11 mouse cellular contexts compared by ENCODE assay signal in genomic region chr9:21011846-21012312, GRCm38 (mm10). TPM values are rescaled to one million over a fixed set of nuclear protein-coding genes. Genes with fewer than 3 reads are reported as not detected.
DNase-seq lines count a peak whose midpoint lies in the region; ATAC-seq and TF ChIP-seq lines count a peak whose summit lies in the region.
"Had no signal": no experiment of that assay in that cellular context is flagged by ENCODE, and none has a peak within 500 bp of the region (broad histone marks: within the 10 kb centered on the region; RNA-seq: fewer than 3 reads in every experiment).

No protein-coding gene starts in this region.

- peaks cover 23% of the 10 kb centered on the region for H3K36me3 ChIP-seq in intestine, embryonic 14.5 days (ENCODE audit: control insufficient read depth, insufficient read depth, low read length)
- peaks cover 24% of the 10 kb centered on the region for H3K36me3 ChIP-seq in intestine, postnatal 0 days (ENCODE audit: control insufficient read depth, insufficient read depth)
- H3K36me3 ChIP-seq in heart, embryonic 14.5 days (ENCODE audit: control insufficient read depth, insufficient read depth, low read length), result peaks cover 22% of the 10 kb centered on the region
- peaks cover 13% of the 10 kb centered on the region for H3K36me3 ChIP-seq in hindbrain, postnatal 0 days (ENCODE audit: insufficient read depth, low read length)

- H3K27me3 ChIP-seq in intestine, embryonic 14.5 days (replicated peaks; ENCODE audit: control insufficient read depth, insufficient read depth, low read length), result peaks cover 29% of the 10 kb centered on the region
- no peaks in the 10 kb centered on the region for H3K27me3 ChIP-seq in intestine, postnatal 0 days (replicated peaks; ENCODE audit: control insufficient read depth, insufficient read depth, low read length)
- H3K27me3 ChIP-seq in heart, embryonic 14.5 days (ENCODE audit: control insufficient read depth, insufficient read depth, low read length), result peaks cover 28% of the 10 kb centered on the region; the same call in 1 of the 2 replicates
- peaks cover 19% of the 10 kb centered on the region for H3K27me3 ChIP-seq in hindbrain, postnatal 0 days (ENCODE audit: insufficient read depth, low read length)

- H3K4me1 ChIP-seq in intestine, embryonic 14.5 days (replicated peaks; ENCODE audit: control insufficient read depth, insufficient read depth, low read length), result peaks cover 11% of the 10 kb centered on the region; the same call in 1 of the 2 replicates
- no peaks in the 10 kb centered on the region for H3K4me1 ChIP-seq in intestine, postnatal 0 days (replicated peaks; ENCODE audit: control insufficient read depth, insufficient read depth, low read length)
- H3K4me1 ChIP-seq in heart, embryonic 14.5 days (ENCODE audit: control insufficient read depth in 2 of 2, insufficient read depth in 2 of 2, low read length in 2 of 2), result peaks cover 10 to 15% of the 10 kb centered on the region in 2 experiments; a peak in 3 of 4 replicates
- no peaks in the 10 kb centered on the region for H3K4me1 ChIP-seq in hindbrain, postnatal 0 days (ENCODE audit: insufficient read depth, low read length)

- TF ChIP-seq CTCF in intestine, postnatal 0 days (IDR thresholded peaks at IDR 0.05; ENCODE audit: low read depth), result no peak
- TF ChIP-seq CTCF in hindbrain, postnatal 0 days (IDR thresholded peaks at IDR 0.05; ENCODE audit: low read depth), result no peak

- no peak overlapping the region for H3K4me2 ChIP-seq in intestine, embryonic 14.5 days (ENCODE audit: low read length)
- no peak overlapping the region for H3K4me2 ChIP-seq in intestine, postnatal 0 days (replicated peaks; ENCODE audit: low read depth)
- H3K4me2 ChIP-seq in heart, embryonic 14.5 days (ENCODE audit: low read length), result no peak overlapping the region
- no peak overlapping the region for H3K4me2 ChIP-seq in hindbrain, postnatal 0 days (ENCODE audit: low read depth, low read length)

- intact Hi-C loops in gastrocnemius, postnatal 14 days (cut with DNase I; ENCODE audit: low total_unique reads), result no loop called here

- 57% methylated on average over 5 of the region's 5 CpGs for WGBS in intestine, embryonic 14.5 days
- 33% methylated on average over 5 of the region's 5 CpGs for WGBS in intestine, postnatal 0 days
- WGBS in heart, embryonic 14.5 days, result 44% methylated on average over 5 of the region's 5 CpGs
- WGBS in hindbrain, postnatal 0 days, result 68% methylated on average over 5 of the region's 5 CpGs

- no peaks in the 10 kb centered on the region for H3K9me3 ChIP-seq in intestine, embryonic 14.5 days (ENCODE audit: control insufficient read depth, low read length)
- H3K9me3 ChIP-seq in intestine, postnatal 0 days (ENCODE audit: control insufficient read depth), result no peaks in the 10 kb centered on the region
- H3K9me3 ChIP-seq in heart, embryonic 14.5 days (ENCODE audit: control insufficient read depth, low read length), result no peaks in the 10 kb centered on the region
- no peaks in the 10 kb centered on the region for H3K9me3 ChIP-seq in hindbrain, postnatal 0 days (ENCODE audit: low read length)

- H3K9ac ChIP-seq in intestine, embryonic 14.5 days (ENCODE audit: low read length), result no peak overlapping the region
- H3K9ac ChIP-seq in intestine, postnatal 0 days (ENCODE audit: low read depth, low read length), result no peak overlapping the region
- H3K9ac ChIP-seq in heart, embryonic 14.5 days (ENCODE audit: low read length), result no peak overlapping the region
- H3K9ac ChIP-seq in hindbrain, postnatal 0 days (replicated peaks; ENCODE audit: low read length), result no peak overlapping the region

- no peak for DNase-seq in intestine, embryonic 14.5 days (ENCODE audit: low spot score)
- DNase-seq in kidney, postnatal 25 days, result peak; percentile 51 to 73
- DNase-seq in lung, postnatal 36 days, result peak; percentile 84
- no peak for DNase-seq in gastrocnemius, postnatal 14 days
- DNase-seq in embryo, embryonic 10.5 days (ENCODE audit: low spot score), result no peak
- DNase-seq in hindbrain, postnatal 0 days (ENCODE audit: low spot score), result no peak

- peak overlapping the region; percentile 51 for H3K27ac ChIP-seq in intestine, embryonic 14.5 days (ENCODE audit: low read depth)
- no peak overlapping the region; the same call in 1 of the 2 replicates for H3K27ac ChIP-seq in intestine, postnatal 0 days (ENCODE audit: low read depth, low read length)
- H3K27ac ChIP-seq in heart, embryonic 14.5 days (replicated peaks in 1 of 2; ENCODE audit: control insufficient read depth in 1 of 2, insufficient read depth in 1 of 2, low read depth in 2 of 2, low read length in 2 of 2), result peak overlapping the region; percentile 55 to 69
- H3K27ac ChIP-seq in hindbrain, postnatal 0 days, result no peak overlapping the region

- ATAC-seq in intestine, embryonic 14.5 days (replicated peaks; ENCODE audit: low FRiP score, low TSS enrichment, low read depth), result no peak
- ATAC-seq in intestine, postnatal 0 days, result no peak
- 0 out of 2 replicates have a peak, but pooled peaks have one; percentile 14 for ATAC-seq in heart, embryonic 14.5 days (ENCODE audit: insufficient number of reproducible peaks, insufficient read depth, low FRiP score, low read depth)
- ATAC-seq in hindbrain, postnatal 0 days, result no peak

- no peak overlapping the region for H3K4me3 ChIP-seq in intestine, embryonic 14.5 days (ENCODE audit: low read depth, low read length)
- no peak overlapping the region for H3K4me3 ChIP-seq in intestine, postnatal 0 days (ENCODE audit: low read depth, low read length)
- H3K4me3 ChIP-seq in heart, embryonic 14.5 days (ENCODE audit: control insufficient read depth in 1 of 2, insufficient read depth in 1 of 2, low read depth in 1 of 2, low read length in 2 of 2), result no peak overlapping the region
- no peak overlapping the region for H3K4me3 ChIP-seq in hindbrain, postnatal 0 days (ENCODE audit: low read length)

RNA-seq across cellular contexts. Expression of gene Icam1, which starts 3.9 kb away (rescaled TPM):
- polyA plus RNA-seq in intestine, embryonic 14.5 days (2014; fragmentation: Nextera tagmentation; extraction: Ambion mirVana), result 11.4 and 11.8 TPM in 2 replicates
- 10.2 and 11.8 TPM in 2 replicates for polyA plus RNA-seq in intestine, postnatal 0 days (2015; fragmentation: Nextera tagmentation; extraction: Ambion mirVana)
- polyA plus RNA-seq in heart, embryonic 14.5 days (2014; fragmentation: Nextera tagmentation; extraction: Ambion mirVana), result 13.9 and 14.4 TPM in 2 replicates
- 1 to 10 TPM; 3.1 to 3.4 TPM for total RNA-seq in gastrocnemius, postnatal 14 days (2021)
- total RNA-seq in hindbrain, postnatal 0 days (2014; rRNA removed), result 4.3 and 5.0 TPM in 2 replicates
- 3.8 and 4.4 TPM in 2 replicates for polyA plus RNA-seq in hindbrain, postnatal 0 days (2015; fragmentation: Nextera tagmentation; extraction: Ambion mirVana)

RNA-seq across cellular contexts. Expression of gene Mrpl4, which starts 9.3 kb away (rescaled TPM):
- polyA plus RNA-seq in intestine, embryonic 14.5 days (2014; fragmentation: Nextera tagmentation; extraction: Ambion mirVana), result 151 and 155 TPM in 2 replicates
- polyA plus RNA-seq in intestine, postnatal 0 days (2015; fragmentation: Nextera tagmentation; extraction: Ambion mirVana), result 107 and 113 TPM in 2 replicates
- polyA plus RNA-seq in heart, embryonic 14.5 days (2014; fragmentation: Nextera tagmentation; extraction: Ambion mirVana), result 151 and 160 TPM in 2 replicates
- 10 to 100 TPM; 50.8 to 54.9 TPM for total RNA-seq in gastrocnemius, postnatal 14 days (2021)
- 104 and 107 TPM in 2 replicates for total RNA-seq in hindbrain, postnatal 0 days (2014; rRNA removed)
- polyA plus RNA-seq in hindbrain, postnatal 0 days (2015; fragmentation: Nextera tagmentation; extraction: Ambion mirVana), result 117 and 124 TPM in 2 replicates

RNA-seq across cellular contexts. Expression of gene Icam4, which starts 17.3 kb away (rescaled TPM):
- 0.96 TPM in 1 of 2 replicates, not detected in the other for polyA plus RNA-seq in intestine, embryonic 14.5 days (2014; fragmentation: Nextera tagmentation; extraction: Ambion mirVana)
- 0.12 and 0.20 TPM in 2 replicates for polyA plus RNA-seq in intestine, postnatal 0 days (2015; fragmentation: Nextera tagmentation; extraction: Ambion mirVana)
- 1.3 and 1.9 TPM in 2 replicates for polyA plus RNA-seq in heart, embryonic 14.5 days (2014; fragmentation: Nextera tagmentation; extraction: Ambion mirVana)
- under 1 TPM; 0.29 to 0.43 TPM for total RNA-seq in gastrocnemius, postnatal 14 days (2021)
- not detected in 2 replicates for total RNA-seq in hindbrain, postnatal 0 days (2014; rRNA removed)
- 0.15 TPM in 1 of 2 replicates, not detected in the other for polyA plus RNA-seq in hindbrain, postnatal 0 days (2015; fragmentation: Nextera tagmentation; extraction: Ambion mirVana)

RNA-seq across cellular contexts. Expression of gene Icam5, which starts 20.0 kb away (rescaled TPM):
- 0.12 TPM in 2 replicates for polyA plus RNA-seq in intestine, embryonic 14.5 days (2014; fragmentation: Nextera tagmentation; extraction: Ambion mirVana)
- polyA plus RNA-seq in intestine, postnatal 0 days (2015; fragmentation: Nextera tagmentation; extraction: Ambion mirVana), result 0.08 and 0.12 TPM in 2 replicates
- 0.08 TPM in 1 of 2 replicates, not detected in the other for polyA plus RNA-seq in heart, embryonic 14.5 days (2014; fragmentation: Nextera tagmentation; extraction: Ambion mirVana)
- total RNA-seq in gastrocnemius, postnatal 14 days (2021), result under 1 TPM; 0.07 to 0.10 TPM
- 9.1 and 9.7 TPM in 2 replicates for total RNA-seq in hindbrain, postnatal 0 days (2014; rRNA removed)
- polyA plus RNA-seq in hindbrain, postnatal 0 days (2015; fragmentation: Nextera tagmentation; extraction: Ambion mirVana), result 3.6 and 3.7 TPM in 2 replicates
- total RNA-seq: hematopoietic stem cell, adult 5-6 weeks; liver, adult 2 months had no signal
- polyA plus RNA-seq: embryonic facial prominence, embryonic 11.5 days had no signal

RNA-seq across cellular contexts. Expression of gene S1pr2, which starts 35.3 kb away (rescaled TPM):
- polyA plus RNA-seq in intestine, embryonic 14.5 days (2014; fragmentation: Nextera tagmentation; extraction: Ambion mirVana), result 31.9 and 35.5 TPM in 2 replicates
- polyA plus RNA-seq in intestine, postnatal 0 days (2015; fragmentation: Nextera tagmentation; extraction: Ambion mirVana), result 9.5 and 11.4 TPM in 2 replicates
- polyA plus RNA-seq in heart, embryonic 14.5 days (2014; fragmentation: Nextera tagmentation; extraction: Ambion mirVana), result 20.1 and 21.5 TPM in 2 replicates
- 1 to 10 TPM; 4.5 to 7.8 TPM for total RNA-seq in gastrocnemius, postnatal 14 days (2021)
- 3.4 and 6.0 TPM in 2 replicates for total RNA-seq in hindbrain, postnatal 0 days (2014; rRNA removed)
- polyA plus RNA-seq in hindbrain, postnatal 0 days (2015; fragmentation: Nextera tagmentation; extraction: Ambion mirVana), result 6.9 and 8.5 TPM in 2 replicates

Comparison
In these comparisons a context has a peak if more than half of its experiments do, and no peak if none do; other contexts are left out.
1. H3K27ac ChIP-seq: peak in intestine, embryonic 14.5 days (single experiment) and heart, embryonic 14.5 days (2 of 2); none in intestine, postnatal 0 days (single experiment) and hindbrain, postnatal 0 days (single experiment).
2. DNase-seq: peak in kidney, postnatal 25 days (2 of 2) and lung, postnatal 36 days (single experiment); none in intestine, embryonic 14.5 days (single experiment), gastrocnemius, postnatal 14 days (single experiment), embryo, embryonic 10.5 days (single experiment) and hindbrain, postnatal 0 days (single experiment).